Mouse (Mus musculus) cerebellum, adult 9-10 months (tissue): ENCODE measurements around the gene Mnd1.

ENCODE experiments used
- DNase-seq: peaks from one replicate; pipeline ENCODE4 v3.0.0; 2022

Gene Mnd1

DNA sequence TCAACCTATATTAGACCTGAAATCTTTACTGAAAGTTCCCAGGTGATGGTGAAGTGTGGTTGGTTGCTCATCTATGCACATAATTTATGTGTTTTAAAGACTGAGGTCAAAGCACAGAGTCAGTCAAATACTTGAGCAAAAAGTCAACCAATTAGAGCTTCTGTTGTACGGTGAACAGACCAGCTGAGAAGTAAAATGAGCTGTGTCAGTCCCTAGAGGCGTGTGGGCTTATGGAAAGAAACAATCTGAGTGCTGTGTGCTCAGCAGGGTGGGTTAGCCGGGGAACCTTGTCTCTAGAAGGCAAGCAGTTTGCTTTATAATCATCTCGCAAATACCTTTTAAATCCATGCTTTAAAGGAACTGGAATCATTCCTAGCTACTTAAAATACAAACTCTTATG is 1.4 kb upstream of the Mnd1 start:
- no peak for DNase-seq

DNA sequence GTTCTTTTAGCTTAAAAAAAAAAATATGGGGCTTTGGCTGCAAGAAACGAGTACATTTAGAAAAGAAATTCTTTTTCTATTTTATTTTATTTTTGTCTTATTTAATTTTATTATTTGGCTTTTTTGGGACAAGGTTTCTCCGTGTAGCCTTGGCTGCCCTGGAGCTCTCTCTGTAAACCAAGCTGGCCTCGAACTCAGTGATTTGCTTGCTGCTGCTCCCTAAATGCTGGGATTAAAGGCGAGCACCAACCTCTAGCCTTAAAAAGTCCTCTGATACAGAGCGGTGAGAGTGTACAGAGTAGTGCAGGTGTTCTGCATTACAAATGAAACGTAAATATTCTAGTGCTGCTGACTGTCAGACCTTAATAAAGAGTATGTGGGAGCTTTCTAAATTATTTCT is 519 bp upstream of the Mnd1 start:
- DNase-seq, result no peak

DNA sequence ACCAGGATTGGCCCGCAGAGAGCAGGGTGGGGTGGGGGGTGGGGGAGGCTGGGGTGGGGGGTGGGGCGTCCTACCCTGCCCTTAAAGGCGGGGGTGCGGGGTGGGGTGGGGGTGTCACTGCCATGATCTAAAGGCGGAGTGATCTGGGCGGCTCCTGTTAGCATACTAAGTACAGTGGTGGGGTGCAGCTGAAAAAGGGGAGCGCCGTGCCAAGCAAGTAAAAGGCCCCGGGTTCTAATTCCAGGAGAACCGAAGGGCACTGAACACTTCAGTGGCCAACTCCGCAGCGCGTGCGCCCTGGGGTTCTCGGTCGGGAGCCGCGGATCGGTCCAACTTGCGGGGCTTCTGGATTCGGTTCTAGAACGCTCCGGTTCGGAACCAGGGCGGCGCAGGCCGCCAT is 440 bp downstream of the Mnd1 start:
- no peak for DNase-seq

DNA sequence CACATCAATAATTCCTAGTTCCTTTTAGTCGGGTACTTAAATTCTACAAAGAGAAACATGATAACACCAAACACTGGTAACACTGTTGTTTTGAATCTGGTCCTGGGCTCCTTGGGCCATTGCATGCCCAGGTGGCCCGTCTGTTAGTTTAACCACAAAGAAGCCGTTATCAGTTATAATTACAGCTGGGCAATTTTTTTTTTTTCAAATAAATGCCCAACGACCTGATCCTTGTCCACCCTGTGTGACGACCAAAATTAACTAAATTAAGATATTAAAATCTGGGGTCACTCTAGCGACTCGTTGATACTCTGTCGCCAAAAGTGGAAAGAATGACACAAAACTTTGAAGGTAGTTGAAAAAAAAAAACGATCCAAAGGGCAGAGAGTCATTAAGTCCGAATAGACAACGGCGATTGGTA is 855 bp downstream of the Mnd1 start:
- DNase-seq, result no peak

DNA sequence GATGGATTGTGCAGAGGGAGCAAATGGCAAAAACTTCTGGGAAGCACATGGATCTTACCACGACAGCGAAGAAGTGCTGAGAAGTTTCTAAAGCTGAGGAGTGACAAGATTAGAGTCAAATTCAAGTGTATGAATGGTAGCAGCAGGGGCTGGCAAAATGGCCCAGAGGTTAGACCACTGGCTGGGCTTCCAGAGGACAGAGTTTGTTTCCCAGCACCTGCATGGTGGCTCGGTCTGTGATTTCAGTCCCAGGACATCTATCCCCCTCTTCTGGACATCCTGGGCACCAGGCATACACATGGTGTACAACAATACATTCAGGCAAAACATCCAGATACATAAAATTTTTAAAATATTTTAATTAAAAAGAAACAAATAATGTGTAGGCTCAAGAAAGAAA is 5.8 kb downstream of the Mnd1 start:
- DNase-seq, result no peak

DNA sequence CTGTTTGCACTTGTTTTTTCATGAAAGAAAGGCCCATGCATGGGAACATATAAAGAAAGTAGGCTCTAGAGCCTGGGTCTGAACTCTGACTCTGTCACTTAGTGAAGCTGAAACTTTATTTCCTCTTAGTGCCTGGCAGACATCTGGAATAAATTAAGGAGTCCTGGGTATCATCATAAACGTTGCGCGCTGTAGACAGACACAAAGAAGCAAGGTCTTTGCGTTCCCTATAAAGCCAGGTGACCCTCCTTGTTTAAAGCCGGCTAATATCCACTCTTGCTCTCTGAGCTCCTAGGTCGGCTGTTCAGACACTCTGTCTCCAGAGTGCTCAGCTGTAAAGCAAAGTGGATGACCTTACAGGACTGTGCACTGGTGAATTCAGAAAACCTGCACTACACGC is 14.6 kb downstream of the Mnd1 start:
- no peak for DNase-seq

DNA sequence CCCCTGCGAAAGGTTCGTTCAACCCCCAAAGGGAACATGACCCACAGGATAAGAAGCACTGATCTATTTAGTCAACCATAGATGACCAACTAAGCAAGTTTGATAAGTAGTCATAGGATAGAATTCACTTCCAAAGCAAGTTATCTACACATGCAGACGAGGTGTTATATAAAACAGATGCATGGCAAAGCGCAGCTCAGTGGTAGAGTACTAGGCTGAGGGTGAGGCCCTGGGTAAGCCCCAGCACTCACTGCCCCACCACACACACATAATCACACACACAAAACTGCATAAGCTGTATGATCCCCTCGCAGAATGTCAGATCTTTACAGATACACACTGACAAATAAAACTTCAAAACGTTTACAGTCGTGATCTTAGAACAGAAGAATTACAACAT is 19.1 kb downstream of the Mnd1 start:
- no peak for DNase-seq

DNA sequence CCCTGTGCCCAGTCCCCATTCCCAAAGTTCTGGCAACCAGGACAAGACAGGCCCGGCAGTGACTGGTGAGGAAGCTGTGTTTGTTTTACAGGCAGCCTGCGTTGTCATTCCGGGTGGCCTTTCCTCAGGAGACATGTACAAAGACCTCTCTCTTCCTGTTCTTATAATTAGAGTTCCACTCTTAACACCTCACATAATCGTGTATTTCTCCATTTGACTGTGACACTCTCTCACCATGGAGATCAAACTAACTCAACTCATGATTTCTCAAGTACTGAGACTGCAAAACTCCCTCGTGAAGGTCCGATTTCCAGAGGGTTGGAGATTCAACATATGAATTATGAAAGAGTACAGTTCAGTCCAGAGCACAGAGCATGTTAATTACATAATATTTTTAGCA is 19.7 kb downstream of the Mnd1 start:
- DNase-seq, result no peak

DNA sequence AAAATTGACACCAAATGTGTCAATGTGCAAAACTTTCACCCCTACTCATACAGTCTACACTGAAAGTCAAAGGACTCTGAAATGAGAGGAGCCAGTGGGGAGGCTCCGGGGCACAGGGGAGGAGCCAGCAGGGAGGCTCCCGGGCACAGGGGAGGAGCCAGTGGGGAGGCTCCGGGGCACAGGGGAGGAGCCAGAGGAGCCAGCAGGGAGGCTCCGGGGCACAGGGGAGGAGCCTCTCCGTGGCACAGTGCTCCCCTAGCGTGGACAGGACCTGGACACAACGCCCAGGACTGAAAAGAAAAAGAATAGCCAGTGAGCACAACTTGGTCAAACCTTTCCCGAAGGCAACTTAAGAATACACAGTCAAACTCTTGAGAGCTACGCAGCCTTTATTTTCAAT is 20.2 kb downstream of the Mnd1 start:
- DNase-seq, result no peak

DNA sequence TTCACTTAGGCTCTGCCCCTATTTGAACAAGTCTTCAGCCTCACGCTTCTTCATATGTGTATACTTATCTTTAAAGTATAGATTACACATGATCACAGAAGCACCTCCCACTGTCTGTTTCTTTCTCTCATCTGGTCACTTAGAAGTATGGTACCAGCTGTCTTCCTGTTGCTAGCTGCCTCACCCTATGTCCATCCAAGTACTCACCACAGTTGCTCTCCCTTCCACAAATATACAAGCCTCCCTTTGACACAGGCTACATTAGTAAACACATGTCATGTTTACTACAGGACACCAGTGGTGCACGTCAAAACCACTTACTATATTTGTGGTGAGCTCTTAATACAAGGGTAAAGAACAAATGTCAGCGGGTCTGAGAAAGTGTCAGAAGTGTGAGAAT is 24.2 kb downstream of the Mnd1 start:
- no peak for DNase-seq

DNA sequence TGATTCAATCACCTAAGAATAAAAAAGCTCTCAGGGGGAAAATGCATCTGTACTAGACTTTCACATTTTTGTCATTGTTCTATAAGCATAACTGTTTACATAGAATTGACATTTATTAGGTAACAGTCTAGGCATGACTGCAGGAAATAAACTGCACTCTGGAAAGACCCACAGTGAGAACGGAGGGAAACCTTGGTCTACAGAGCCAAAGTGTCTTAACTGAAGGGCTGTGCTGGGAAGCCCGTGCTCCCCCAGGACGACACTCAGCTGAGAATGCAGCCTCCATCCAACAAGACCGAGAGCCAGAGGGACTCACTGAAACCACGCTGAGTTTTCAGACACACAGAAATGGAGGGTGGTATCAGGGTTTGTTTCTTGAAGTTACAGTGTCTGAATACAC is 24.8 kb downstream of the Mnd1 start:
- no peak for DNase-seq

DNA sequence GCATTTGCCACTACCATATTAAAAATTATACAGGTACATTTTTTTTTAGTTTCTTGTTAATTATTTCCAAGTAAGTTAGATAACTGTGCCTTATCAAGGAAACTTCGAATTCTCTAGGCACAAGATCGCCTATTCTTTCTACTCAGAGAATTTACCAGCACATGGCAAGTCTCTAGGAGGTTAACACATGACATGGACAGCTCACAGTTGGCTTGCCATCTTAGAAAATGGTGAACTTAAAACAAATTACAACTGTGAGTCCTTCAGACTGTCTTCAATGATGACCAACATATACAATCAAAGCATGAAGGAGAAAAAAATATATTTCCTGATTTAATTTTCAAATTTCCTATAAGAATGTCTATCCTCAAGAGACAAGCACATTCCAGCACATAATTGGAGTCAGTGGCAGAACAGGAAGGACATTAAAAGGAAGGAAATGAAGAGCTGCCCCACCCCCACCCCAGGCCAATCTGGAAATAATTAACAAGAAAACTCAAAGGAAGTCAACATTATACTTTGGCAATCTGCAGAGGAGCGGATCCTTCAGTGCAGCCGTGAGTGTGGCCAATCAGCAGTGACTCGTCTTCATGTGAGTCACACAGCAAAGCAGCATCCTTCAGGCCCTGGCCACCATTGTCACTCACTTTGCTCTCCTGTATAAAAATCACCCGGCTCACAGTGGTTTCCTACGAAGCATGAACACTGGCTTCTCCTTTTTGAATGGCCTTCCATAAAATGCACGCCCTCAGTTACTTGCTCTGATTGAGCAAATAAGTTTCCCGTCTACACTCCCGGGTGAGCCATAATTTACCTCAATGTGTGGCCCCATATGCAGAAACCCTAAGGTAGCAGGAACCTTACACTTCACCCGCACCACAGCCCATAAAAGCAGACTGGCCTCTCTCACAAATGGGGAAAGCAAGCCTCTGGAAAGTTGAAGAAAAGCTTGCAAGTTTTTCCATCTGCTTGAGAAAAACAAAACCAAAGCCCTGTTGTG is 26.4 kb downstream of the Mnd1 start:
- no peak for DNase-seq

DNA sequence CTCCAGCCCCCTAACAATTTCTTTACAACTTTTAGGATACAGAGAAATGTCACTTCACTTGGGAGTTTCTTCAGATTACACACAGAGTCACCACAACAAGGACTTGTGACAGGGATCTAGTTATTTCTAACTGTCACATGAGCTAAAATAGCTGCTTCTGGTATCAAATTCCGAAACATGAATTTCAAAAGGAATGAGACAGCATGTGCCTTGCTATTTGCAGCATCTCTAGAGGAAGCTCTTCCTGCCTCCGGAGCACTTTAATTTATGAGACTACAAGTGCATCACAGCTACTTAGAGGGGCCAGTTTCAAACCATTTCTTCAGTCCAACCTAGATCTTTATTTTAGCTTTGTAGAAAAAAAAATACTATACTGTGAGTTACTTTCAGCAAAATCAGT is 28.2 kb downstream of the Mnd1 start:
- no peak for DNase-seq

DNA sequence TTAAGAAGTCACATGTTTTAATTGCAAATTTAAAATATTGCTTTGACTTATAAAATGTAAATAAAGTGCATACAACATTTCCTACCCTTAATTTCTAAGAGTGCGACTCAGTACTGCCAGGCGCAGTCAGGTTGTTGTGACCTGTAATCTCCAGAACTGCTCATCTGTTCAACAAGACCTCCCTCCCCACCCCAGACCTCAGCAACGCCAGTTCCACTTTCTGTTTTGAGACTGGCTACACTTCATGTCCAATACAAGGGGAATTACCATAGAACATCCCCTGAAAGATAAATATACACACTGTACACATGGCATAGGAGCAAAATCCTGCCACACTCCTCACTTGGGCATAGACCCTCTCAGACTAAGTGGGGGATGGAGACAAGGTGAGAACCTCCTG is 28.9 kb downstream of the Mnd1 start:
- DNase-seq, result no peak

DNA sequence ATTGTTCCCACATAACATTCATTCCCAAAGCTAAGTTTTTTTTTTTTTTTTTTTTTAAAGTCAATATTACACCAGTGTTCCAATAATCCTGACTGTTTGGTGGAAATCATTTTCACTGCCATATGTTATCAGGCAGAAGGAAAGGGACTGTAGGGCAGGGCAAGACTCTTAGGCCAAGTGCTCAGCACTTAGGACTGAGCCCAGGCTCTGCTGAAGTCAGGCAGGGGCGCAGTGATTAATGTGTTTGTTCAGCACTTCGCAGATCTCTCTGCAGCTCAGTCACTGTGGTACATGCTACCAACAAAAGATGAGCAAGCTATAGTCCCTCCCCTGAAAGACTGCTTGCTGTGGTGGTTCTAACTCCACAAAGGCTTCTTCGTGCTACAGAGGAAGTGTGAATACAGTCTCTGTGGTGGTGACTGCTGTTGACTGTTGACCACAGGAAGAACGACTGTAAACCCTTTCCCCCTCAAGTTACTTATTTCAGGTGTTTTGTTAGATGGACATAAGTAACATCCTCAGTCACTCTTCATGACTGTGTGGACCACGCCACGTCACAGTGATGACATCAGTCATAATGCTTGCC is 29.8 kb downstream of the Mnd1 start:
- no peak for DNase-seq

DNA sequence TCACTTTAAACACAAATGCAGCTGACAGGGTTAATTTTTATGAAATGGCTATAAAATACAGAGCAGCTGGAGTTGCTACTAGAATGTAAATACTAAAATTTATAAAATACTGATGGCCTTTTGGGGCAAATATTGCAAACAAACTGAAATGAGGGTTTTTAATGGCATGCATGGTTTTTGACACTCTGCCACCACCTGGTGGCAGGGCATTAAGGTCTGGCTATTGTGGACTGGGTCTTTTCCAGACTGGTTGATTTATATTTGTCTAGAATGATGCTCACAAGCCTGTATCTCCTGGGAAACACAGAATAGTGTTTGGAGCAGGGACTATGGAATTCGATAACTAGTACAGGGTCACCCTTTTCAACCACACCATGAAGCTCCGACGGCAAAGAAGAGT is 32.1 kb downstream of the Mnd1 start:
- DNase-seq, result peak; percentile 4

DNA sequence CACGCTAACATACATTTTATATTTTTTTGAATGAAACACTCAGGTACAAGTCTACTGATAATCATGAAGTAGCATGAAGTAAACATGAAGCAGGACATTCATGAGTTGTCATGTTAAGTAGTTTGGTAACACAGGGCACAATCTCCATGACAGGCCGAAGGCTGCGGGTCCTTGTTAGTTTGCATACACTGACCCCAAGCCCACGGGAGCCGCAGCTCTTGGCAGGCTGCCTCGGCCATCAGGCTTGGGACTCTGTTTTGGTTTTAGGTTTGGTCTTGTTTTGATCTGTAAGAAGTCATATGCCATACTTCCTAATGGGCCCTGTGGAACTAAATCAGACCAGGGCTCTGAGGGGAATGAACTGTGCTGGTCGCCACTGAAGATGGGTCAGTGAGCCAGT is 36.9 kb downstream of the Mnd1 start:
- DNase-seq, result no peak

DNA sequence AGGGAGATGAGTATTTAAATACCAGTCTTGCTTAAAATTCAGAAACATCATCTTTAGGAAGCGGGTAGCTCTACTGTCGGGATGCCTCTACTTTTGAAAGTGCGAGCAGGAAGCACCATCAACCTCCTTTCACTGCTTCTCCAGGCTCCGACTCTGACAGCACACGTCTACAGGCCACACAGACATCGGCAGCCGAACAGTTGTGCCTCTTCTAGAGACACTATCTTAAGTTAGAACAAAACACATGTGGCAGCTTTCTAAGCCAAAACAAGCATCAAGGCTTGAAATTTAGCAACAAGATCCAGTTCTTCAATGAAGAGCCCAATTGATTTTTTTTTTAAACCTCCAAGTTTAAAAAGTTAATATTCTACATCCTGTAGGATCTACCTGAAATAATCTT is 37.4 kb downstream of the Mnd1 start:
- DNase-seq, result no peak

DNA sequence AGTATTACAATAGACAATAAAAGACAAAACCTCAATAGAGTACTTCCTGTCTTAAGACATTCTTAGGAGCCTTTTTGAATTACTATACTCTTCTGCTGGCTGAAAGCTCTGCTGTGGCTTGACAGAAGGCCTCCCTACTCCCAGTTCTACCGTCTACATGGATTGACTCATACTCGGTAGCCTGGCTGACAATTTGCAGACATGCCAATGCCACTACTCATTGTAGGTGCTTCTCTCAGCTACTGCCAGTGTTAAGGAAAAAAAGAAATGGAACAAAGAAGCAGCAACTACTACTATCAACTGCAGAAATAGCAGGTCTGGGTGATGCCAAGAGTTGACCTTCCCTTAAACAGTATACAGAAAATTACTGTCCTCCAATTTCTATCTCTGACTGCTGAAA is 47.0 kb downstream of the Mnd1 start:
- DNase-seq, result no peak

DNA sequence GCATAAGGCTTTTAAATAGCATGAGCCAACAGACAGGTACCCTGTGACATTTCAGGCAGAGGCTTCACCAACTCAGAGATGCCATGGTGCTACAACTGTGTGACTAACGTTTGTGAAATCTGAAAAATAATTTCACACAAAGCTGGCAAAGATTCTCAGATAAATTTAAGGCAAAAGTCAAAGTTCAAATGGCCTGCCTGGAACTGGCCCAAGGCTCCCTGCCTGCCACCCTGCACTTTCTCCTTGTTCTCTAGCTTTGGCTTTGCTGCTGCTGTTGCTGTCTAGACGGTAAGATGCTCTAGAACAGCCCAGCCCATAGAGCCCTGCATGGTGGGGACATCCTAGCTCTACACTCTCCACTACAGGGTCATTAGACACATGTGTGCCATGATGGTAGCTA is 49.5 kb downstream of the Mnd1 start:
- no peak for DNase-seq

DNA sequence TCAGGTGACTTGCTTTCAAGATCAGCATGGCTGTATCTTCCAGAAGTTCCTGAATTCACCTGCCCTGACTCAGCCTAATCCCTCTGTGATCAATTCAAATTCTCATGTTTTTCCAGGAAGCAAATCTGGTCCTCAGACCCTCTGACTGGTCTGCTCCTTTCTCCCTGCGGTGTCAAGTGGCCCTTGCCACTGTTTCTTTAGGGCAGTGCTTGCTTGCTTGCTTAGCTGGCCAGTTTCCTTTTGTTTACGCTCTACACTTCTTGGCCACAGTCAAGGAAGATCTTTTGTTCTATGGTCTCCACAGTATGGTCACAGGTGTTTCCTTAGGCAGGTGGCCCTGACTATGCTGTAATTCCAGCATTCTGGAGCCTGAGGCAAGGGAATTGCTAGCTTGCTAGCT is 52.0 kb downstream of the Mnd1 start:
- no peak for DNase-seq

DNA sequence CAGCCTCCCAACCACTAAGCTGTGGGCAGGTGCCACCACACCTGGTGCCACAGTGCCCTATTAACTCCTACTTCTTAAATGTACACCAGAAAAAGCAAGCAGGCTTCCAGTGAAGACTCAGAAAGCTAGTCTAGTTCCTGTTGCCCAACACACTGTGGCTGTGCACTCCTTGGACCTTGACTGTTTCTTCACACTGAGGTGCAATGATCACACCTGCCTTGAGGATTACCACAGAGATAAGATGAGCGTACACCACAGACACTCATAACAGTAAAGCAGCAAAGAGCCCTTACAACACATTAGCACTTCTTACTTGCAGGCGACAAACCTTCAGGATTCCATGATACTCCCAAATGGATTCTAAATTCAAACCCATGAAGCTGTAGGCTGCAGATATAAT is 62.7 kb downstream of the Mnd1 start:
- no peak for DNase-seq

DNA sequence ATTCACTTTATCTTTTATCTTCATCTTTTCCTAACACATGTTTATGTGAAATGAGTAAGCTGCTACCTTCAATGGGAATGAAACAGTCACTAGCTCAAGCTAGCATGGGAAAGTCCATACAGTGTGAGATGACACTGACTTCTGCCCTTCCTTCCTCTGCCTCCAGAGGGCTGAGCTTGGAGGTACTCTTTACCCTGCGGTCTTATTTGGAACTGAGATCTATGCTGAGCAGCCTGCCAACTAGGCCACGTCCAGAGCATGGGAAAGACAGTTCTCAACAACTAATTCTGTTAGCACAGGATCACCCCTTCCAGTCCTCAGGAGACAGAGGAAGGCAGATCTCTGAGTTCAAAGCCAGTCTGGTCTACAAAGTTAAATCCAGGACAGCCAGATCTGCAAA is 64.6 kb downstream of the Mnd1 start:
- peak; percentile 1 for DNase-seq

DNA sequence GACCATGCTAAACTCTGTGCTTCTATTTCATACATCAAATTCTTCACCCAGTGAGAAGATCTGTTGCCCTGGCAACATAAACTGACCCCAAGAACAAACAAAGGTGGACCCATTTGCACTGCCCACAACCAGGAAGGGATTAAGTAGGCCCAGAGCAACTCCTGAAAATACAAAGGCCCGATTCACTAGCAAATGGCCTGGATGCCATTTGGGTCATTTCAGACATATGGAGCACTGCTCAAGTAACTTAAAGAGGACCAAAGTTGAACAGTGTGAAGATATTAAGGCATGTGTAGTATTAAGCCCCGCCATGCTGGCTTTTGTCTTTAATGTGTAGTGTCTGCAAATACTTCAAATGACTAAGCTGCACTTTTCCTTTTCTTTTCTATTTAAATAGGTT is 68.7 kb downstream of the Mnd1 start:
- DNase-seq, result no peak

DNA sequence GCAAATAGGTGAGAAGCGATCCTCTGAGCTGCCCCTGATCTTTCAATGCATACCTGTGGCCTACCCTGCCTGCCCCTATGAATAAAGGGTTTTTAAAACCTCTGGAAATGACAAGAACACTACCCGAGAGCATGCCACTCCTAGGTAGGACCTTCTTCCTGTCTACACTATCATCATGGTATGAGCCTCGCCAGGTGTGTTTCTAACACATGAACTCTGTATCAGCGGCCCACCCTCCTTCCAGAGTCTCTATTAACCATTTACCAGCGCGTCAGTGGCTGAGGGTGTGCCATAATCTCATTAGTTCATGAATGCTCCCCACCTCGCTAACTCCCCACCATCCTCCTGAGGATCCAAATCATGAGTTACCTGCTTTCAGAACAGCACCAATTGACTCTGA is 69.2 kb downstream of the Mnd1 start:
- no peak for DNase-seq
